Mouse (Mus musculus) kidney, postnatal 0 days (tissue): ENCODE measurements around the gene Hivep3. TPM values are rescaled to one million over a fixed set of nuclear protein-coding genes. Genes with fewer than 3 reads are reported as not detected.
A peak's percentile ranks its signal among the peaks of the same experiment; 100 is the strongest.

Experiments
- ATAC-seq: fragments of 200-750 bp; cut with Nextera tagmentation; replicated peaks from 2 replicates; pipeline ENCODE4 v1.8.0; 2017; ENCODE audit warnings: low read depth, moderate number of reproducible peaks, moderate TSS enrichment, moderate library complexity; ENCODE audit not compliant: low FRiP score
- DNase-seq: peaks from one replicate; pipeline ENCODE4 v3.0.0-alpha.2; 2016; ENCODE audit warnings: low spot score
- H3K27ac ChIP-seq: fragments of 300-500 bp; sonication (generic); 2 replicates; pipeline ENCODE4 v1.5.1; 2014; ENCODE audit warnings: mild to moderate bottlenecking
- H3K27me3 ChIP-seq: fragments of 300-500 bp; sonication (generic); 2 replicates; pipeline ENCODE4 v1.6.1; 2014; ENCODE audit warnings: low read length, mixed read lengths; ENCODE audit not compliant: insufficient read depth
- H3K36me3 ChIP-seq: fragments of 300-500 bp; sonication (generic); 2 replicates; pipeline ENCODE4 v1.6.1; 2014; ENCODE audit warnings: low read length, mixed read lengths; ENCODE audit not compliant: insufficient read depth
- H3K4me1 ChIP-seq: fragments of 300-500 bp; sonication (generic); replicated peaks from 2 replicates; pipeline ENCODE4 v1.6.1; 2014; ENCODE audit warnings: antibody characterized with exemption, low read length, mixed read lengths; ENCODE audit not compliant: insufficient read depth
- H3K4me2 ChIP-seq: fragments of 300-500 bp; sonication (generic); 2 replicates; pipeline ENCODE4 v1.6.1; 2014; ENCODE audit warnings: mild to moderate bottlenecking, low read length, moderate library complexity, mixed read lengths
- H3K4me3 ChIP-seq: fragments of 300-500 bp; sonication (generic); replicated peaks from 2 replicates; pipeline ENCODE4 v1.5.1; 2014; ENCODE audit warnings: low read depth, low read length
- H3K9ac ChIP-seq: fragments of 300-500 bp; sonication (generic); 2 replicates; pipeline ENCODE4 v1.6.1; 2014; ENCODE audit warnings: low read depth, low read length
- H3K9me3 ChIP-seq: fragments of 300-500 bp; sonication (generic); replicated peaks from 2 replicates; pipeline ENCODE4 v1.6.1; 2016; ENCODE audit warnings: low read length, inconsistent platforms, mixed read lengths
- CTCF ChIP-seq: IDR thresholded peaks from 2 replicates; pipeline ENCODE4 v1.5.1; 2016; ENCODE audit warnings: antibody characterized with exemption, low read depth, mild to moderate bottlenecking, moderate library complexity
- WGBS: fragments of 180-500 bp; shearing (Covaris S2); extraction: QIAGEN DNeasy Blood & Tissue Kit; methylation state at CpG from one replicate; pipeline ENCODE4 v1.1.7; 2014; 5-methylcytosine and 5-hydroxymethylcytosine counted together
- polyA plus RNA-seq: library from polyadenylated mRNA; unstranded; fragments of >200 nt; fragmentation: Nextera tagmentation; extraction: Ambion mirVana; gene quantifications from 2 replicates; pipeline ENCODE4 v1.2.1, GENCODE M21; 2015

Hivep3 gene
- polyA plus RNA-seq, 1 experiment from 2014 or later: 8.3 TPM

- H3K4me1 ChIP-seq: no peaks in the 10 kb centered on the region
- H3K9me3 ChIP-seq: no peaks in the 10 kb centered on the region
- no peak overlapping the region for H3K9ac ChIP-seq
- H3K36me3 ChIP-seq: no peaks in the 10 kb centered on the region
- no peak for ATAC-seq
- no peak overlapping the region for H3K4me2 ChIP-seq
- no peak for TF ChIP-seq CTCF
- H3K27ac ChIP-seq: no peak overlapping the region
- H3K27me3 ChIP-seq: no peaks in the 10 kb centered on the region
- WGBS: 84% methylated on average over 3 of the region's 3 CpGs
- no peak overlapping the region for H3K4me3 ChIP-seq
- DNase-seq: no peak
These were observed 381.9 kb downstream of the Hivep3 start for GRCm38 (mm10) chr4:120115516-120115915.

GRCm38 (mm10) chr4:120116312-120116711 is 382.7 kb downstream of the Hivep3 start:
- no peak overlapping the region for H3K27ac ChIP-seq
- no peak for ATAC-seq
- WGBS: 77% methylated on average over 1 of the region's 1 CpGs
- TF ChIP-seq CTCF: no peak
- no peak overlapping the region for H3K4me3 ChIP-seq
- no peaks in the 10 kb centered on the region for H3K36me3 ChIP-seq
- no peak for DNase-seq
- H3K4me2 ChIP-seq: no peak overlapping the region
- no peak overlapping the region for H3K9ac ChIP-seq
- no peaks in the 10 kb centered on the region for H3K27me3 ChIP-seq
- no peaks in the 10 kb centered on the region for H3K9me3 ChIP-seq
- no peaks in the 10 kb centered on the region for H3K4me1 ChIP-seq

GRCm38 (mm10) chr4:120120276-120120675 is 386.7 kb downstream of the Hivep3 start:
- Histone ChIP-seq H3K27ac (no peak overlapping the region), H3K27me3 (no peaks in the 10 kb centered on the region), H3K9me3 (no peaks in the 10 kb centered on the region), H3K4me1 (no peaks in the 10 kb centered on the region), H3K4me2 (no peak overlapping the region), H3K4me3 (no peak overlapping the region), H3K36me3 (no peaks in the 10 kb centered on the region), H3K9ac (no peak overlapping the region)
- no peak for ATAC-seq
- peak; percentile 89 for TF ChIP-seq CTCF
- WGBS: 29% methylated on average over 8 of the region's 8 CpGs
- peak; percentile 58 for DNase-seq

- 87% methylated on average over 6 of the region's 6 CpGs for WGBS
- ATAC-seq (no peak), DNase-seq (no peak)
- no peaks in the 10 kb centered on the region for H3K4me1 ChIP-seq
- H3K4me3 ChIP-seq: no peak overlapping the region
- no peak overlapping the region for H3K4me2 ChIP-seq
- no peaks in the 10 kb centered on the region for H3K36me3 ChIP-seq
- H3K27me3 ChIP-seq: no peaks in the 10 kb centered on the region
- no peaks in the 10 kb centered on the region for H3K9me3 ChIP-seq
- H3K27ac ChIP-seq: no peak overlapping the region
- TF ChIP-seq CTCF: no peak
- H3K9ac ChIP-seq: no peak overlapping the region
These were observed 391.1 kb downstream of the Hivep3 start for GRCm38 (mm10) chr4:120124656-120125055.

GRCm38 (mm10) chr4:120126047-120126446 is 392.5 kb downstream of the Hivep3 start:
- WGBS: 83% methylated on average over 6 of the region's 6 CpGs
- H3K9me3 ChIP-seq: no peaks in the 10 kb centered on the region
- TF ChIP-seq CTCF: no peak
- no peak overlapping the region for H3K27ac ChIP-seq
- no peaks in the 10 kb centered on the region for H3K4me1 ChIP-seq
- ATAC-seq (no peak), DNase-seq (no peak)
- H3K4me3 ChIP-seq: no peak overlapping the region
- no peak overlapping the region for H3K9ac ChIP-seq
- no peaks in the 10 kb centered on the region for H3K36me3 ChIP-seq
- no peaks in the 10 kb centered on the region for H3K27me3 ChIP-seq
- H3K4me2 ChIP-seq: no peak overlapping the region

GRCm38 (mm10) chr4:120127333-120127732 is 393.7 kb downstream of the Hivep3 start:
- no peaks in the 10 kb centered on the region for H3K9me3 ChIP-seq
- no peak for DNase-seq
- H3K4me3 ChIP-seq: no peak overlapping the region
- no peaks in the 10 kb centered on the region for H3K36me3 ChIP-seq
- TF ChIP-seq CTCF: no peak
- H3K27ac ChIP-seq: no peak overlapping the region
- H3K27me3 ChIP-seq: no peaks in the 10 kb centered on the region
- WGBS: 73% methylated on average over 3 of the region's 3 CpGs
- H3K4me2 ChIP-seq: no peak overlapping the region
- no peak for ATAC-seq
- no peak overlapping the region for H3K9ac ChIP-seq
- no peaks in the 10 kb centered on the region for H3K4me1 ChIP-seq

GRCm38 (mm10) chr4:120128033-120128432 is 394.4 kb downstream of the Hivep3 start:
- no peak for TF ChIP-seq CTCF
- no peak for ATAC-seq
- Histone ChIP-seq H3K27me3 (no peaks in the 10 kb centered on the region), H3K27ac (no peak overlapping the region), H3K4me2 (no peak overlapping the region), H3K36me3 (no peaks in the 10 kb centered on the region), H3K9me3 (no peaks in the 10 kb centered on the region), H3K4me3 (no peak overlapping the region), H3K9ac (no peak overlapping the region), H3K4me1 (no peaks in the 10 kb centered on the region)
- 84% methylated on average over 4 of the region's 4 CpGs for WGBS
- DNase-seq: no peak
